Mouse (Mus musculus): ENCODE data around the gene Pramef25. TPM values are rescaled to one million over a fixed set of nuclear protein-coding genes. Genes with fewer than 3 reads are reported as not detected.

Pramef25 gene
- polyA plus RNA-seq, 1 experiment from 2014 or later = not detected

Other genes starting within 250 kb of the Pramef25 start
- gene Gm13089, start 248.3 kb downstream of the Pramef25 start, polyA plus RNA-seq (2015; fragmentation: Nextera tagmentation; extraction: Ambion mirVana) = not detected in 2 replicates
- not detected in 2 replicates for gene Gm13078, start 231.6 kb downstream of the Pramef25 start, polyA plus RNA-seq (2015; fragmentation: Nextera tagmentation; extraction: Ambion mirVana)
- not detected in 2 replicates for gene Gm13023, start 161.7 kb downstream of the Pramef25 start, polyA plus RNA-seq (2015; fragmentation: Nextera tagmentation; extraction: Ambion mirVana)
- not detected in 2 replicates for gene Gm13084, start 134.9 kb downstream of the Pramef25 start, polyA plus RNA-seq (2015; fragmentation: Nextera tagmentation; extraction: Ambion mirVana)
- not detected in 2 replicates for gene Gm13103, start 104.5 kb downstream of the Pramef25 start, polyA plus RNA-seq (2015; fragmentation: Nextera tagmentation; extraction: Ambion mirVana)
- not detected in 2 replicates for gene Pramef6, start 50.6 kb downstream of the Pramef25 start, polyA plus RNA-seq (2015; fragmentation: Nextera tagmentation; extraction: Ambion mirVana)
- gene Gm13101, start 15.9 kb upstream of the Pramef25 start, polyA plus RNA-seq (2015; fragmentation: Nextera tagmentation; extraction: Ambion mirVana) = not detected in 2 replicates
- not detected in 2 replicates for gene Pramef17, start 43.4 kb upstream of the Pramef25 start, polyA plus RNA-seq (2015; fragmentation: Nextera tagmentation; extraction: Ambion mirVana)
- gene Pramel4, start 108.1 kb upstream of the Pramef25 start, polyA plus RNA-seq (2015; fragmentation: Nextera tagmentation; extraction: Ambion mirVana) = not detected in 2 replicates
- gene Gm13102, start 155.5 kb upstream of the Pramef25 start, polyA plus RNA-seq (2015; fragmentation: Nextera tagmentation; extraction: Ambion mirVana) = not detected in 2 replicates
- not detected in 2 replicates for gene Oog3, start 211.6 kb upstream of the Pramef25 start, polyA plus RNA-seq (2015; fragmentation: Nextera tagmentation; extraction: Ambion mirVana)
- not detected in 2 replicates for gene Oog2, start 239.7 kb upstream of the Pramef25 start, polyA plus RNA-seq (2015; fragmentation: Nextera tagmentation; extraction: Ambion mirVana)